Mouse (Mus musculus) bone marrow macrophage, adult 2 months (primary cell): ENCODE measurements around the gene Mrpl21. TPM values are rescaled to one million over a fixed set of nuclear protein-coding genes. Genes with fewer than 3 reads are reported as not detected.
A peak's percentile ranks its signal among the peaks of the same experiment; 100 is the strongest.

Experiments used
- H3K27ac ChIP-seq: 2 replicates; pipeline ENCODE4 v1.5.1; 2012; ENCODE audit warnings: low read depth, low read length; ENCODE audit not compliant: insufficient read depth
- H3K4me1 ChIP-seq: 2 replicates; pipeline ENCODE4 v1.6.1; 2012; ENCODE audit warnings: low read length; ENCODE audit not compliant: control insufficient read depth, insufficient read depth
- H3K4me3 ChIP-seq: 2 replicates; pipeline ENCODE4 v1.5.1; 2012; ENCODE audit warnings: mild to moderate bottlenecking, low read length, moderate library complexity; ENCODE audit not compliant: insufficient read depth
- CTCF ChIP-seq: IDR thresholded peaks from 2 replicates; pipeline ENCODE4 v1.5.1; 2012; ENCODE audit warnings: low read depth, mild to moderate bottlenecking, low read length, moderate library complexity
- POLR2A ChIP-seq: IDR thresholded peaks from 2 replicates; pipeline ENCODE4 v1.6.1; 2012; ENCODE audit warnings: mild to moderate bottlenecking, low read depth, low read length, borderline replicate concordance
- polyA plus RNA-seq: library from polyadenylated mRNA; stranded (reverse); fragments of >200 nt; gene quantifications from 2 replicates; pipeline ENCODE4 v1.2.4, GENCODE M21; 2012; ENCODE audit not compliant: missing spikeins, insufficient read depth, insufficient read length

The Mrpl21 gene
- polyA plus RNA-seq, 1 experiment: 33.7 TPM

GRCm38 (mm10) chr19:3295245-3295644 is 12.5 kb downstream of the Mrpl21 start:
- TF ChIP-seq POLR2A: no peak
- no peak for TF ChIP-seq CTCF
- H3K4me1 ChIP-seq: no peaks in the 10 kb centered on the region
- no peak overlapping the region for H3K27ac ChIP-seq
- no peak overlapping the region for H3K4me3 ChIP-seq

- TF ChIP-seq CTCF (no peak), POLR2A (no peak)
- Histone ChIP-seq H3K4me3 (no peak overlapping the region), H3K4me1 (no peaks in the 10 kb centered on the region)
Measured at GRCm38 (mm10) chr19:3297034-3297433, 14.3 kb downstream of the Mrpl21 start.

GRCm38 (mm10) chr19:3297775-3298174 is 15.1 kb downstream of the Mrpl21 start:
- TF ChIP-seq CTCF (no peak), POLR2A (no peak)
- Histone ChIP-seq H3K4me1 (no peaks in the 10 kb centered on the region), H3K4me3 (no peak overlapping the region), H3K27ac (no peak overlapping the region)

More at GRCm38 (mm10) chr19:3297034-3297433, 14.3 kb downstream of the Mrpl21 start:
- H3K27ac ChIP-seq: no peak overlapping the region

- TF ChIP-seq POLR2A (no peak), CTCF (no peak)
- H3K27ac ChIP-seq: no peak overlapping the region
- no peak overlapping the region for H3K4me3 ChIP-seq
- H3K4me1 ChIP-seq: peaks cover 6% of the 10 kb centered on the region
Measured at GRCm38 (mm10) chr19:3304017-3304416, 21.3 kb downstream of the Mrpl21 start.

GRCm38 (mm10) chr19:3307175-3307949 is 24.7 kb downstream of the Mrpl21 start:
- TF ChIP-seq POLR2A: no peak
- TF ChIP-seq CTCF: no peak
- H3K27ac ChIP-seq: no peak overlapping the region
- no peak overlapping the region for H3K4me3 ChIP-seq
- H3K4me1 ChIP-seq: peaks cover 6% of the 10 kb centered on the region

- peaks cover 6% of the 10 kb centered on the region; the same call in 1 of the 2 replicates for H3K4me1 ChIP-seq
- no peak for TF ChIP-seq CTCF
- TF ChIP-seq POLR2A: no peak
- no peak overlapping the region for H3K27ac ChIP-seq
- H3K4me3 ChIP-seq: no peak overlapping the region
Measured at GRCm38 (mm10) chr19:3319341-3319740, 36.6 kb downstream of the Mrpl21 start.

GRCm38 (mm10) chr19:3320086-3320485 is 37.4 kb downstream of the Mrpl21 start:
- H3K27ac ChIP-seq: no peak overlapping the region
- peaks cover 6% of the 10 kb centered on the region; the same call in 1 of the 2 replicates for H3K4me1 ChIP-seq
- H3K4me3 ChIP-seq: no peak overlapping the region
- TF ChIP-seq CTCF (no peak), POLR2A (no peak)

GRCm38 (mm10) chr19:3320801-3321200 is 38.1 kb downstream of the Mrpl21 start:
- Histone ChIP-seq H3K27ac (no peak overlapping the region), H3K4me1 (peaks cover 6% of the 10 kb centered on the region), H3K4me3 (no peak overlapping the region)
- TF ChIP-seq CTCF (peak; percentile 52; the same call in 1 of the 2 replicates), POLR2A (no peak)

GRCm38 (mm10) chr19:3321617-3322016 is 38.9 kb downstream of the Mrpl21 start:
- peaks cover 13% of the 10 kb centered on the region for H3K4me1 ChIP-seq
- peak overlapping the region; percentile 84 for H3K4me3 ChIP-seq
- H3K27ac ChIP-seq: peak overlapping the region; percentile 66
- TF ChIP-seq CTCF (no peak), POLR2A (no peak)

GRCm38 (mm10) chr19:3322261-3322969 is 39.7 kb downstream of the Mrpl21 start, which contains the start of gene Cpt1a:
Gene Cpt1a (plus strand): TSS chr19:3322334.
- Histone ChIP-seq H3K27ac (peak within 1 kb of the TSS; percentile 66), H3K4me3 (peak within 1 kb of the TSS; percentile 84), H3K4me1 (peaks cover 13% of the 10 kb centered on the region)
- TF ChIP-seq CTCF (peak; percentile 31; the same call in 1 of the 2 replicates), POLR2A (0 out of 2 replicates have a peak, but pooled peaks have one; percentile 56)
